In genomic region chr15:100614996-100615824, GRCm38 (mm10) we compare ENCODE assay signal across 8 mouse cellular contexts. TPM values are rescaled to one million over a fixed set of nuclear protein-coding genes. Genes with fewer than 3 reads are reported as not detected.
DNase-seq lines count a peak whose midpoint lies in the region; ATAC-seq and TF ChIP-seq lines count a peak whose summit lies in the region.

Gene Dazap2 (plus strand): TSS chr15:100615349.

- H3K27ac ChIP-seq in forebrain, embryonic 13.5 days, result peak within 1 kb of the TSS; percentile 93
- H3K27ac ChIP-seq in liver, postnatal 0 days (ENCODE audit: low read depth), result peak within 1 kb of the TSS; percentile 100
- peak within 1 kb of the TSS; percentile 97 for H3K27ac ChIP-seq in neural tube, embryonic 14.5 days (ENCODE audit: low read depth, low read length)

- H3K4me2 ChIP-seq in forebrain, embryonic 13.5 days, result peak within 1 kb of the TSS; percentile 88
- peak within 1 kb of the TSS; percentile 79 for H3K4me2 ChIP-seq in liver, postnatal 0 days (ENCODE audit: low read depth, low read length)
- peak within 1 kb of the TSS; percentile 76 for H3K4me2 ChIP-seq in neural tube, embryonic 14.5 days (ENCODE audit: low read depth, low read length)

- intact Hi-C loops in heart, postnatal 10 days (cut with DNase I), result loop anchor here (5.0 kb wide), 1 partner anchor 148 kb away; the partner anchor contains the start of gene Letmd1

- peak; percentile 87 for ATAC-seq in forebrain, embryonic 13.5 days
- peak; percentile 88 for ATAC-seq in liver, postnatal 0 days
- peak; percentile 85 for ATAC-seq in neural tube, embryonic 14.5 days (ENCODE audit: low read depth)

- H3K4me1 ChIP-seq in E14TG2a.4 (replicated peaks; ENCODE audit: low read depth, low read length), result peaks cover 55% of the 10 kb centered on the region
- H3K4me1 ChIP-seq in forebrain, embryonic 13.5 days, result peaks cover 25% of the 10 kb centered on the region
- H3K4me1 ChIP-seq in liver, postnatal 0 days (ENCODE audit: insufficient read depth), result peaks cover 8% of the 10 kb centered on the region
- H3K4me1 ChIP-seq in neural tube, embryonic 14.5 days (ENCODE audit: control insufficient read depth, insufficient read depth, low read length), result peaks cover 11% of the 10 kb centered on the region; the same call in 1 of the 2 replicates

- TF ChIP-seq CTCF in E14TG2a.4 (conservative IDR thresholded peaks at IDR 0.05; ENCODE audit: low read length), result no peak
- peak; percentile 44 for TF ChIP-seq CTCF in liver, postnatal 0 days (IDR thresholded peaks at IDR 0.05; ENCODE audit: low read depth)

- 1% methylated on average over 90 of the region's 99 CpGs for WGBS in forebrain, embryonic 13.5 days
- WGBS in large intestine, adult 2 months, result under 1% methylated on average over 94 of the region's 99 CpGs
- under 1% methylated on average over 80 of the region's 99 CpGs for WGBS in liver, postnatal 0 days (ENCODE audit: insufficient replicate concordance)
- under 1% methylated on average over 82 of the region's 99 CpGs for WGBS in neural tube, embryonic 14.5 days

- no peaks in the 10 kb centered on the region for H3K9me3 ChIP-seq in E14TG2a.4 (ENCODE audit: low read length)
- no peaks in the 10 kb centered on the region for H3K9me3 ChIP-seq in forebrain, embryonic 13.5 days (replicated peaks)
- no peaks in the 10 kb centered on the region for H3K9me3 ChIP-seq in liver, postnatal 0 days (ENCODE audit: low read length)
- no peaks in the 10 kb centered on the region for H3K9me3 ChIP-seq in neural tube, embryonic 14.5 days (ENCODE audit: control insufficient read depth, low read length)

- peak within 1 kb of the TSS; percentile 97 for H3K4me3 ChIP-seq in E14TG2a.4 (replicated peaks; ENCODE audit: low read length)
- H3K4me3 ChIP-seq in forebrain, embryonic 13.5 days, result peak within 1 kb of the TSS; percentile 86
- H3K4me3 ChIP-seq in liver, postnatal 0 days (ENCODE audit: low read depth, low read length), result peak within 1 kb of the TSS; percentile 99
- H3K4me3 ChIP-seq in neural tube, embryonic 14.5 days (ENCODE audit: low read depth, low read length), result peak within 1 kb of the TSS; percentile 83

- peak; percentile 99 for DNase-seq in c-Kit-positive CD71-positive TER-119-positive erythroid progenitor cells, embryonic 14.5 days (ENCODE audit: low spot score)
- DNase-seq in heart, postnatal 10 days, result peak; percentile 98 to 99
- DNase-seq in large intestine, adult 2 months (ENCODE audit: low read depth, low spot score), result peak; percentile 97
- peak; percentile 100 for DNase-seq in liver, postnatal 0 days
- peak; percentile 100 for DNase-seq in testis, postnatal 10 days (ENCODE audit: low spot score)

- TF ChIP-seq EP300 in liver, postnatal 0 days (IDR thresholded peaks at IDR 0.05; ENCODE audit: low read depth), result no peak

- no peaks in the 10 kb centered on the region for H3K27me3 ChIP-seq in E14TG2a.4 (ENCODE audit: insufficient read depth, low read length)
- no peaks in the 10 kb centered on the region for H3K27me3 ChIP-seq in forebrain, embryonic 13.5 days
- no peaks in the 10 kb centered on the region for H3K27me3 ChIP-seq in liver, postnatal 0 days (ENCODE audit: insufficient read depth, low read length)
- H3K27me3 ChIP-seq in neural tube, embryonic 14.5 days (ENCODE audit: control insufficient read depth, insufficient read depth, low read length), result no peaks in the 10 kb centered on the region

- peaks cover 38% of the 10 kb centered on the region for H3K36me3 ChIP-seq in E14TG2a.4 (ENCODE audit: insufficient read depth, low read length)
- peaks cover 32% of the 10 kb centered on the region for H3K36me3 ChIP-seq in forebrain, embryonic 13.5 days (ENCODE audit: poor library complexity, severe bottlenecking)
- H3K36me3 ChIP-seq in liver, postnatal 0 days (replicated peaks; ENCODE audit: insufficient read depth, low read length), result peaks cover 31% of the 10 kb centered on the region
- H3K36me3 ChIP-seq in neural tube, embryonic 14.5 days (ENCODE audit: control insufficient read depth, insufficient read depth, low read length), result peaks cover 15% of the 10 kb centered on the region

- peak within 1 kb of the TSS; percentile 82 for H3K9ac ChIP-seq in forebrain, embryonic 13.5 days
- H3K9ac ChIP-seq in liver, postnatal 0 days (replicated peaks), result peak within 1 kb of the TSS; percentile 99
- peak within 1 kb of the TSS; percentile 93 for H3K9ac ChIP-seq in neural tube, embryonic 14.5 days (replicated peaks; ENCODE audit: low read depth, low read length)

RNA-seq across cellular contexts. Expression of gene Dazap2, which starts in this region (rescaled TPM):
- polyA plus RNA-seq in forebrain, embryonic 13.5 days (2015; fragmentation: Nextera tagmentation; extraction: Ambion mirVana), result 190 and 192 TPM in 2 replicates
- total RNA-seq in heart, postnatal 10 days (2021), result 100 to 1,000 TPM; 176 to 183 TPM
- 646 and 817 TPM in 2 replicates for polyA plus RNA-seq in large intestine, adult 2 months (2012; rRNA removed)
- 145 and 146 TPM in 2 replicates for polyA plus RNA-seq in liver, postnatal 0 days (2015; fragmentation: Nextera tagmentation; extraction: Ambion mirVana)
- 138 and 142 TPM in 2 replicates for polyA plus RNA-seq in neural tube, embryonic 14.5 days (2014; fragmentation: Nextera tagmentation; extraction: Ambion mirVana)

Comparison
In these comparisons a context has a peak if more than half of its experiments do, and no peak if none do; other contexts are left out.
1. Peak in every context shown above with its lines: DNase-seq, ATAC-seq, H3K4me3 ChIP-seq and H3K27ac ChIP-seq.